Mouse (Mus musculus): ENCODE results near the gene Tshz3. TPM values are rescaled to one million over a fixed set of nuclear protein-coding genes. Genes with fewer than 3 reads are reported as not detected.

Tshz3 gene
- polyA plus RNA-seq, 1 experiment from 2014 or later, result 55.9 TPM

DNA sequence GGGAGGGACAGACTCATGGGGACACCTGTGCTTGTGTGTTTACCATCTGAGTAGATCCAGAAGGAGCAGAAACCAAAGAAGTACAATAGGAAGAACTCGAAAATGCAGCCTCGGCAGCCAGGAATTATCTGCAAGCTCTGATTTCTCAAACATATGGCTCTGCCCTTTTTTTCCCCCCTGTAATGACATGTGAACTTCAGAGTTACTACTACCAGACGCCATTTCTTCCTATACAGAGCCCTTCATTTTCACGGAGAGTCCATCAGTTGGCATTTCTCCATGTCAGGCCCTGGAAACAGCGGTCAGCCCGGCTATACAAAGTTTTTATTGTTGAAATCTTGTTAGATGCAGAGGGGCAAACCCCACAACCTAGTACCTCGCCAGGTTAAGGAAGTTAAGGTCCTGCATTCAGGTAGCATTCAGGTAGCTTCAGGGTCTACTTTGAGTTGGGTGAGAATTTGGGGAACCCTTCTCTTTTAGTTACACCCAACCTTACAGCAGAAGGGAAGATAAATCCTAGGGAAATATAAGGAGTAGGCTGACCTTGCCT lies 3.2 kb upstream of the Tshz3 start:
- DNase-seq (ENCODE audit: low spot score), result no peak
- peak overlapping the region; percentile 98 for H3K4me2 ChIP-seq (replicated peaks)
- H3K36me3 ChIP-seq (replicated peaks; ENCODE audit: control insufficient read depth, insufficient read depth), result no peaks in the 10 kb centered on the region
- no peak for ATAC-seq (ENCODE audit: low FRiP score)
- H3K4me3 ChIP-seq (replicated peaks; ENCODE audit: low read length), result peak overlapping the region; percentile 79
- peaks cover 23% of the 10 kb centered on the region for H3K4me1 ChIP-seq (replicated peaks; ENCODE audit: control insufficient read depth, insufficient read depth, low read length)
- no peaks in the 10 kb centered on the region for H3K9me3 ChIP-seq (ENCODE audit: control insufficient read depth, low read length)
- H3K27me3 ChIP-seq (ENCODE audit: control insufficient read depth, insufficient read depth, low read length), result peaks cover 42% of the 10 kb centered on the region
- H3K27ac ChIP-seq, result peak overlapping the region; percentile 91
- 10% methylated on average over 7 of the region's 7 CpGs for WGBS
- peak overlapping the region; percentile 84 for H3K9ac ChIP-seq

GRCm38 (mm10) chr7:36695276-36695675 lies 2.6 kb upstream of the Tshz3 start:
- ATAC-seq (ENCODE audit: low FRiP score), result no peak
- peaks cover 29% of the 10 kb centered on the region for H3K4me1 ChIP-seq (replicated peaks; ENCODE audit: control insufficient read depth, insufficient read depth, low read length)

GRCm38 (mm10) chr7:36695791-36696241 lies 2.1 kb upstream of the Tshz3 start:
- Histone ChIP-seq H3K9me3 (ENCODE audit: control insufficient read depth, low read length) (no peaks in the 10 kb centered on the region), H3K4me1 (replicated peaks; ENCODE audit: control insufficient read depth, insufficient read depth, low read length) (peaks cover 27% of the 10 kb centered on the region), H3K4me3 (replicated peaks; ENCODE audit: low read length) (peak overlapping the region; percentile 79), H3K4me2 (replicated peaks) (peak overlapping the region; percentile 98), H3K27me3 (ENCODE audit: control insufficient read depth, insufficient read depth, low read length) (peaks cover 35% of the 10 kb centered on the region), H3K27ac (peak overlapping the region; percentile 91), H3K36me3 (replicated peaks; ENCODE audit: control insufficient read depth, insufficient read depth) (no peaks in the 10 kb centered on the region), H3K9ac (peak overlapping the region; percentile 84)
- ATAC-seq (ENCODE audit: low FRiP score) (no peak), DNase-seq (ENCODE audit: low spot score) (no peak)
- under 1% methylated on average over 39 of the region's 42 CpGs for WGBS

More at GRCm38 (mm10) chr7:36695276-36695675, 2.6 kb upstream of the Tshz3 start:
- H3K9me3 ChIP-seq (ENCODE audit: control insufficient read depth, low read length), result no peaks in the 10 kb centered on the region
- WGBS, result 2% methylated on average over 25 of the region's 25 CpGs
- peak overlapping the region; percentile 91 for H3K27ac ChIP-seq
- H3K4me2 ChIP-seq (replicated peaks), result peak overlapping the region; percentile 98
- no peak for DNase-seq (ENCODE audit: low spot score)
- peak overlapping the region; percentile 84 for H3K9ac ChIP-seq
- peak overlapping the region; percentile 79 for H3K4me3 ChIP-seq (replicated peaks; ENCODE audit: low read length)
- no peaks in the 10 kb centered on the region for H3K36me3 ChIP-seq (replicated peaks; ENCODE audit: control insufficient read depth, insufficient read depth)
- peaks cover 41% of the 10 kb centered on the region for H3K27me3 ChIP-seq (ENCODE audit: control insufficient read depth, insufficient read depth, low read length)

GRCm38 (mm10) chr7:36696406-36697117 lies 1.4 kb upstream of the Tshz3 start:
- Histone ChIP-seq H3K4me1 (replicated peaks; ENCODE audit: control insufficient read depth, insufficient read depth, low read length) (peaks cover 27% of the 10 kb centered on the region), H3K36me3 (replicated peaks; ENCODE audit: control insufficient read depth, insufficient read depth) (no peaks in the 10 kb centered on the region), H3K27ac (peak overlapping the region; percentile 91), H3K4me2 (replicated peaks) (peak overlapping the region; percentile 98), H3K9ac (peak overlapping the region; percentile 84), H3K9me3 (ENCODE audit: control insufficient read depth, low read length) (no peaks in the 10 kb centered on the region), H3K27me3 (ENCODE audit: control insufficient read depth, insufficient read depth, low read length) (peaks cover 29% of the 10 kb centered on the region), H3K4me3 (replicated peaks; ENCODE audit: low read length) (peak overlapping the region; percentile 79)
- DNase-seq (ENCODE audit: low spot score) (peak; percentile 78), ATAC-seq (ENCODE audit: low FRiP score) (peak; percentile 29)
- WGBS, result under 1% methylated on average over 60 of the region's 62 CpGs

- no peak for DNase-seq (ENCODE audit: low spot score)
- Histone ChIP-seq H3K9ac (peak overlapping the region; percentile 84), H3K36me3 (replicated peaks; ENCODE audit: control insufficient read depth, insufficient read depth) (no peaks in the 10 kb centered on the region), H3K27ac (peak overlapping the region; percentile 91), H3K9me3 (ENCODE audit: control insufficient read depth, low read length) (no peaks in the 10 kb centered on the region), H3K4me2 (replicated peaks) (peak overlapping the region; percentile 98), H3K4me1 (replicated peaks; ENCODE audit: control insufficient read depth, insufficient read depth, low read length) (peaks cover 26% of the 10 kb centered on the region; the same call in 1 of the 2 replicates), H3K4me3 (replicated peaks; ENCODE audit: low read length) (peak overlapping the region; percentile 79), H3K27me3 (ENCODE audit: control insufficient read depth, insufficient read depth, low read length) (peaks cover 21% of the 10 kb centered on the region)
- ATAC-seq (ENCODE audit: low FRiP score), result peak; percentile 74
- under 1% methylated on average over 31 of the region's 62 CpGs for WGBS
These were observed 631 bp upstream of the Tshz3 start for GRCm38 (mm10) chr7:36697118-36697855.

DNA sequence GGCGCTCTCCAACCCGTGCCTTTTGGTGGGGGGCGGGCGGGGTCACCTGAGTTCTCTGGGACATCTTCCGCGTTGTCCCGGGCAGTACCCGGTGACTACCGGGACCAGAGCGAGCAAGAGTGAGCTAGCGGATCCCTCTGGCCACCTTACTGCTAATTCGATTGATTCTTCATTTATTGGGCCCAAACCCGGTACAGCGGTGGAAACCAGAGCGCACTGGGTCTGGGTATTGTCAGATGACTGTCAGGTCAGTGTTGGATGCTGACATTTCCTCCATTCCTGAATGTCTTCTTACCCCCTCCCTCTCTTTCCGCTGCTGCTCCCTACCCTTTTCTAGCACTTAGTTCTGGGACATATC lies 650 bp downstream of the Tshz3 start:
- peak overlapping the region; percentile 91 for H3K27ac ChIP-seq
- peak overlapping the region; percentile 84 for H3K9ac ChIP-seq
- H3K4me1 ChIP-seq (replicated peaks; ENCODE audit: control insufficient read depth, insufficient read depth, low read length), result peaks cover 34% of the 10 kb centered on the region
- no peak for ATAC-seq (ENCODE audit: low FRiP score)
- no peaks in the 10 kb centered on the region for H3K9me3 ChIP-seq (ENCODE audit: control insufficient read depth, low read length)
- H3K27me3 ChIP-seq (ENCODE audit: control insufficient read depth, insufficient read depth, low read length), result peaks cover 8% of the 10 kb centered on the region
- DNase-seq (ENCODE audit: low spot score), result no peak
- under 1% methylated on average over 16 of the region's 16 CpGs for WGBS
- H3K36me3 ChIP-seq (replicated peaks; ENCODE audit: control insufficient read depth, insufficient read depth), result 0 out of 2 replicates have a peak, but pooled peaks cover 4% of the 10 kb centered on the region
- peak overlapping the region; percentile 98 for H3K4me2 ChIP-seq (replicated peaks)
- peak overlapping the region; percentile 79 for H3K4me3 ChIP-seq (replicated peaks; ENCODE audit: low read length)

- H3K4me1 ChIP-seq (replicated peaks; ENCODE audit: control insufficient read depth, insufficient read depth, low read length), result peaks cover 39% of the 10 kb centered on the region
- H3K9me3 ChIP-seq (ENCODE audit: control insufficient read depth, low read length), result no peaks in the 10 kb centered on the region
- peak overlapping the region; percentile 84 for H3K9ac ChIP-seq
- DNase-seq (ENCODE audit: low spot score), result no peak
- WGBS, result 8% methylated on average over 18 of the region's 18 CpGs
- H3K36me3 ChIP-seq (replicated peaks; ENCODE audit: control insufficient read depth, insufficient read depth), result 0 out of 2 replicates have a peak, but pooled peaks cover 4% of the 10 kb centered on the region
- peak overlapping the region; percentile 91 for H3K27ac ChIP-seq
- H3K4me3 ChIP-seq (replicated peaks; ENCODE audit: low read length), result peak overlapping the region; percentile 79
- 0 out of 2 replicates have a peak, but pooled peaks cover 5% of the 10 kb centered on the region for H3K27me3 ChIP-seq (ENCODE audit: control insufficient read depth, insufficient read depth, low read length)
- peak overlapping the region; percentile 98 for H3K4me2 ChIP-seq (replicated peaks)
- no peak for ATAC-seq (ENCODE audit: low FRiP score)
These were observed 1.4 kb downstream of the Tshz3 start for GRCm38 (mm10) chr7:36699001-36699987.

DNA sequence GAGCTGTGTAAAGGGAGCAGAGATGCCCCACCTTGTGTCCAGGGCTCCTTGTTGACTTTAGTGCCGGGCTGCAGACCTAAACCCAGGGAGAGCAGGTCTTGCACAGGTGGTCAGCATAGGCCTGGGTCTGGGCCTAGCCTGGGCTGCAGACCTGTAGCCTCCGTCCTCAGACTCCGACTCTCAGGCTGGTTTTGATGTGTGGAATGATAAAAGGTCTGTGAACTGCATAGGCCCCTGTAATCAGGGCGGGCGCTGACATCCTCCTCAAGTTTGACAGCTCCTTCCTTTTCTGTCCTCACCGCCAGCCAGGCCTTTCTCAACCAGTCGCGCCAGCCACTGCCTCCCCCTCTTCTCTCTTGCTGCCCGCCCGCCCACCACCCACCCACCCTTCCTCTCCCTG lies 8.7 kb downstream of the Tshz3 start:
- Histone ChIP-seq H3K4me1 (replicated peaks; ENCODE audit: control insufficient read depth, insufficient read depth, low read length) (peaks cover 77% of the 10 kb centered on the region), H3K9me3 (ENCODE audit: control insufficient read depth, low read length) (no peaks in the 10 kb centered on the region), H3K27me3 (ENCODE audit: control insufficient read depth, insufficient read depth, low read length) (no peaks in the 10 kb centered on the region), H3K27ac (peak overlapping the region; percentile 67), H3K4me2 (replicated peaks) (peak overlapping the region; percentile 47), H3K36me3 (replicated peaks; ENCODE audit: control insufficient read depth, insufficient read depth) (0 out of 2 replicates have a peak, but pooled peaks cover 4% of the 10 kb centered on the region), H3K4me3 (replicated peaks; ENCODE audit: low read length) (peak overlapping the region; percentile 10; the same call in 1 of the 2 replicates), H3K9ac (peak overlapping the region; percentile 51)
- DNase-seq (ENCODE audit: low spot score) (no peak), ATAC-seq (ENCODE audit: low FRiP score) (0 out of 2 replicates have a peak, but pooled peaks have one; percentile 15)
- WGBS, result 20% methylated on average over 10 of the region's 10 CpGs
